Mouse (Mus musculus) limb, embryonic 11.5 days (tissue): Measurements from ENCODE around the gene Calcoco1. TPM values are rescaled to one million over a fixed set of nuclear protein-coding genes. Genes with fewer than 3 reads are reported as not detected.

ENCODE experiments used
- ATAC-seq: fragments of 200-750 bp; cut with Nextera tagmentation; 2 replicates; pipeline ENCODE4 v1.8.0; 2017; ENCODE audit warnings: low read depth; ENCODE audit not compliant: insufficient number of reproducible peaks, low FRiP score, low TSS enrichment
- DNase-seq: peaks from one replicate; pipeline ENCODE4 v3.0.0-alpha.2; 2015; ENCODE audit warnings: low spot score
- H3K27ac ChIP-seq: fragments of 300-500 bp; sonication (generic); replicated peaks from 2 replicates; pipeline ENCODE4 v1.5.1; 2014; ENCODE audit warnings: low read depth, mild to moderate bottlenecking, low read length
- H3K27me3 ChIP-seq: fragments of 300-500 bp; sonication (generic); 2 replicates; pipeline ENCODE4 v1.6.1; 2014; ENCODE audit warnings: mild to moderate bottlenecking, low read length, mixed read lengths; ENCODE audit not compliant: control insufficient read depth, insufficient read depth
- H3K36me3 ChIP-seq: fragments of 300-500 bp; sonication (generic); 2 replicates; pipeline ENCODE4 v1.6.1; 2014; ENCODE audit warnings: mild to moderate bottlenecking, low read length, moderate library complexity, mixed read lengths; ENCODE audit not compliant: control insufficient read depth, insufficient read depth
- H3K4me1 ChIP-seq: fragments of 300-500 bp; sonication (generic); 2 replicates; pipeline ENCODE4 v1.6.1; 2014; ENCODE audit warnings: low read length, mixed read lengths; ENCODE audit not compliant: control insufficient read depth, insufficient read depth
- H3K4me2 ChIP-seq: fragments of 300-500 bp; sonication (generic); 2 replicates; pipeline ENCODE4 v1.6.1; 2014; ENCODE audit warnings: low read depth, mild to moderate bottlenecking, moderate library complexity; ENCODE audit not compliant: severe bottlenecking
- H3K4me3 ChIP-seq: fragments of 300-500 bp; sonication (generic); 2 replicates; pipeline ENCODE4 v1.5.1; 2014; ENCODE audit warnings: low read depth, low read length
- H3K9ac ChIP-seq: fragments of 300-500 bp; sonication (generic); 2 replicates; pipeline ENCODE4 v1.6.1; 2014; ENCODE audit warnings: mild to moderate bottlenecking, low read length
- H3K9me3 ChIP-seq: fragments of 300-500 bp; sonication (generic); 2 replicates; pipeline ENCODE4 v1.6.1; 2016; ENCODE audit warnings: low read length; ENCODE audit not compliant: control insufficient read depth
- WGBS: fragments of 180-500 bp; shearing (Covaris S2); extraction: QIAGEN DNeasy Blood & Tissue Kit; methylation state at CpG from one replicate; pipeline ENCODE4 v1.1.7; 2014; 5-methylcytosine and 5-hydroxymethylcytosine counted together
- polyA plus RNA-seq: library from polyadenylated mRNA; unstranded; fragments of >200 nt; fragmentation: Nextera tagmentation; extraction: Ambion mirVana; gene quantifications from 2 replicates; pipeline ENCODE4 v1.2.1, GENCODE M21; 2014

Calcoco1 gene
- polyA plus RNA-seq, 1 experiment from 2014 or later: 34.4 TPM

DNA sequence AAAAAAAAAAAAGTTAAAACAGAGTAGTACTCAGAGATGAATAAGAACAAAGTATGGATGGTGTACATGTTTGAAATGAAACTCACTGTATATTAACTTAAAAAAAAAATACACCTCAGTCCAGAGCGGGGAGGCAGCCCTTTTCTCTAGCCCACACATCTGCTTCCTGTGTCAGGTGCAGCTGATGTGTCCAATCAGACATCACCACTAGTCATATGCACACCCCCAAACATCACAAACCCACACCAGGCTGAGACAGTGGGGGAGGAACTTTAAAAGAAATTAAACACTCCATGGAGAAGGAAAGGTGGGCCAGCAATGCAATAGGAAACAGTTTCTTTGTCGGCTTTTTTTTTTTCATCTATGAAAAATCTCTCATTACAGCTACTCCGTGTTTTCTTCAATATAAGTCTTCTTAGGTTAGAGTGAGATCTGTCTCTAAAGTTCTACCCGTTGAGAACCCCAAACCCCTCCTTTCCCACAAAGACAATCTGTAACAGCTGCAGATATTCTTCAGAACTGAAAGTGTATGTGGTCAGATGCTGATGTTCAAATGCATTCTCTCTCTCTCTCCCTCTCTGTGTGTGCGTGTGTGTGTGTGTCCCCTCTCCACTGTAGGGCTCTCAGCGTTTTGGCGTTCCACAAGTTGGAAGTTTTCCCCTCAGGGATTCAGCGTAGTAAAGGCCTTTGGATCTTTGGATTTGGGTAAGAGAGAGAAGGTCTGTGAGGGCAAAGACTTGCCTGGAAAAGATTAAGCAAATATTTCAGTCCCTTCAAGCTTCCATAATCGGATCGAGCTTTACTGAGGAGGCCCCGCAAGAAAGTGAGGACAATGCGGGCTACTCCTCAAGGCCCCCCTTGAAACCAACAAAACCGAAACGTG, 721 bp downstream of the Calcoco1 start:
- H3K4me1 ChIP-seq: no peaks in the 10 kb centered on the region
- DNase-seq (no peak), ATAC-seq (no peak)
- peak overlapping the region; percentile 31 for H3K4me3 ChIP-seq
- WGBS: 19% methylated on average over 14 of the region's 14 CpGs
- no peaks in the 10 kb centered on the region for H3K9me3 ChIP-seq
- H3K4me2 ChIP-seq: peak overlapping the region; percentile 49
- H3K27ac ChIP-seq: no peak overlapping the region
- no peaks in the 10 kb centered on the region for H3K36me3 ChIP-seq
- 0 out of 2 replicates have a peak overlapping the region, but pooled peaks have one; percentile 0 for H3K9ac ChIP-seq
- H3K27me3 ChIP-seq: no peaks in the 10 kb centered on the region

- no peaks in the 10 kb centered on the region for H3K4me1 ChIP-seq
- no peak overlapping the region for H3K4me3 ChIP-seq
- ATAC-seq: no peak
- H3K27ac ChIP-seq: no peak overlapping the region
- no peak overlapping the region for H3K4me2 ChIP-seq
- H3K36me3 ChIP-seq: no peaks in the 10 kb centered on the region
- H3K9ac ChIP-seq: no peak overlapping the region
- no peak for DNase-seq
- WGBS: 55% methylated on average over 12 of the region's 12 CpGs
- H3K27me3 ChIP-seq: no peaks in the 10 kb centered on the region
- H3K9me3 ChIP-seq: no peaks in the 10 kb centered on the region
Measured at GRCm38 (mm10) chr15:102716132-102716531, 5.8 kb downstream of the Calcoco1 start.

- H3K9me3 ChIP-seq: no peaks in the 10 kb centered on the region
- peaks cover 9% of the 10 kb centered on the region; the same call in 1 of the 2 replicates for H3K4me1 ChIP-seq
- no peak overlapping the region for H3K4me3 ChIP-seq
- no peak for ATAC-seq
- 59% methylated on average over 6 of the region's 6 CpGs for WGBS
- no peak overlapping the region for H3K9ac ChIP-seq
- no peak overlapping the region for H3K27ac ChIP-seq
- H3K27me3 ChIP-seq: no peaks in the 10 kb centered on the region
- peaks cover 2% of the 10 kb centered on the region; the same call in 1 of the 2 replicates for H3K36me3 ChIP-seq
- no peak overlapping the region for H3K4me2 ChIP-seq
- DNase-seq: no peak
Measured at GRCm38 (mm10) chr15:102707736-102708269, 14.2 kb downstream of the Calcoco1 start.

GRCm38 (mm10) chr15:102705923-102706503, 16.0 kb downstream of the Calcoco1 start:
- no peak for DNase-seq
- 75% methylated on average over 7 of the region's 7 CpGs for WGBS
- H3K27ac ChIP-seq: no peak overlapping the region
- no peak overlapping the region for H3K4me3 ChIP-seq
- no peak overlapping the region for H3K9ac ChIP-seq
- no peaks in the 10 kb centered on the region for H3K9me3 ChIP-seq
- peaks cover 2% of the 10 kb centered on the region; the same call in 1 of the 2 replicates for H3K36me3 ChIP-seq
- no peaks in the 10 kb centered on the region for H3K27me3 ChIP-seq
- peaks cover 9% of the 10 kb centered on the region; the same call in 1 of the 2 replicates for H3K4me1 ChIP-seq
- H3K4me2 ChIP-seq: no peak overlapping the region
- no peak for ATAC-seq

DNA sequence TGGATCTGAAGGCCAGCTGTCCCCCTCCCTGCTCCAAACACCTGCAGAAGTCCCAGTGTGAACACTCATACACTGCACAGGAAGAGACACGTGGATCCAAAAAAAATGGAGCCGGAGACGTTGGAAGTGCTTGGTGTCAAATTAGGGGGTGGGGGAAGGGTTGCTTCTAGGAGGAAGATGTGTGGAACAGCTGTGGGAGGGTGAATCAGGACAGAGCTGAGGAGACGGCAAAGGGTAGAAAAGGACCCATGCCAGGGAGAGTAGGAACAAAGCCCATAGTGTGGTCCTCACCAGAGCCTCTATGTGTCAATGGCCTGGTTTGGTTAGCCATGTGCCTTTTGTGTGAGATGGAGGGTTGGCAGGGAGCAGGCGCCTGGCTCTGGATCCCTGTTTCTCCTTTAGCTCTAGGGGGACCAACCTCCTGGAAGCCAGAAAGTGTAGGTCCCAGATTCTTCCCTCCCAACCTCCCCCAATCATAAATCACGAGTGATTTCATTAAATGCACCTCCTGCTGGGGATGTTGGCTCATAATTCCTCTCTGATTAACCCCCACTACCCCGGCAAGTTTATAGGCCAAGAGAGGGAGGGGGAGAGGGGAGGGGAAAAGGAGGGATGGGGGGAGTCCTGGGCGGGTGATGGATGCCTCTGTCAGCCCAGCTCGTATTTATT, 16.6 kb downstream of the Calcoco1 start:
- Histone ChIP-seq H3K9me3 (no peaks in the 10 kb centered on the region), H3K4me2 (no peak overlapping the region), H3K27ac (no peak overlapping the region), H3K27me3 (no peaks in the 10 kb centered on the region; the same call in 1 of the 2 replicates), H3K4me3 (no peak overlapping the region), H3K9ac (no peak overlapping the region), H3K36me3 (no peaks in the 10 kb centered on the region), H3K4me1 (peaks cover 9% of the 10 kb centered on the region; the same call in 1 of the 2 replicates)
- WGBS: 20% methylated on average over 9 of the region's 9 CpGs
- DNase-seq (peak; percentile 41), ATAC-seq (no peak)

DNA sequence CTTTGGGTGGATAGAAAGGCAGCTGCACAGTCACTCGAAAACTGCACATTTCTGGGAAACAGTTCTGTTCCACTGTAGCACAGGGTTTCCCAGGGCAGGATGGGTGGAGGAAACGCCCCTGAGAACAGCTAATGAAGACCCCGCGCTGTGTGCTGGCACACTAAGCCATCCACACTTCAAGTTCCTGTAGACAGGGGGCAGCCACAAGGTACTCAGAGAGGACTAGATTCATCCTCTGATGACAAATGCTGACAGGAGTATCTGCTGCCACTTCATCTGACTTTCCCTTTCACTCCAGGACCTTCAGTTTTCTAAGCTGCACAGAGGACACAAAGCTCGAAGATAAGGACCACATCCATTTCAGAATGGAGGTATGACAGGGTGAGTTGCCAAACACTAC, 17.2 kb downstream of the Calcoco1 start:
- no peaks in the 10 kb centered on the region for H3K36me3 ChIP-seq
- no peaks in the 10 kb centered on the region for H3K9me3 ChIP-seq
- 59% methylated on average over 5 of the region's 5 CpGs for WGBS
- no peak overlapping the region for H3K4me2 ChIP-seq
- peaks cover 9% of the 10 kb centered on the region; the same call in 1 of the 2 replicates for H3K4me1 ChIP-seq
- no peaks in the 10 kb centered on the region; the same call in 1 of the 2 replicates for H3K27me3 ChIP-seq
- H3K9ac ChIP-seq: no peak overlapping the region
- no peak overlapping the region for H3K4me3 ChIP-seq
- H3K27ac ChIP-seq: no peak overlapping the region
- DNase-seq: no peak
- no peak for ATAC-seq

GRCm38 (mm10) chr15:102702972-102703371, 19.0 kb downstream of the Calcoco1 start:
- H3K27me3 ChIP-seq: peaks cover under 1% of the 10 kb centered on the region; the same call in 1 of the 2 replicates
- H3K27ac ChIP-seq: no peak overlapping the region
- DNase-seq: no peak
- 79% methylated on average over 3 of the region's 3 CpGs for WGBS
- no peaks in the 10 kb centered on the region for H3K9me3 ChIP-seq
- H3K4me1 ChIP-seq: peaks cover 9% of the 10 kb centered on the region; the same call in 1 of the 2 replicates
- H3K4me2 ChIP-seq: no peak overlapping the region
- no peak overlapping the region for H3K9ac ChIP-seq
- no peak overlapping the region for H3K4me3 ChIP-seq
- ATAC-seq: no peak
- no peaks in the 10 kb centered on the region for H3K36me3 ChIP-seq

GRCm38 (mm10) chr15:102698193-102698592, 23.8 kb downstream of the Calcoco1 start:
- no peak overlapping the region for H3K4me3 ChIP-seq
- DNase-seq (peak; percentile 91), ATAC-seq (no peak)
- H3K36me3 ChIP-seq: no peaks in the 10 kb centered on the region
- 2% methylated on average over 11 of the region's 11 CpGs for WGBS
- no peaks in the 10 kb centered on the region for H3K9me3 ChIP-seq
- H3K4me2 ChIP-seq: no peak overlapping the region
- no peak overlapping the region for H3K27ac ChIP-seq
- peaks cover 4% of the 10 kb centered on the region; the same call in 1 of the 2 replicates for H3K4me1 ChIP-seq
- H3K27me3 ChIP-seq: peaks cover 47% of the 10 kb centered on the region
- no peak overlapping the region for H3K9ac ChIP-seq
